In the genomic region with DNA sequence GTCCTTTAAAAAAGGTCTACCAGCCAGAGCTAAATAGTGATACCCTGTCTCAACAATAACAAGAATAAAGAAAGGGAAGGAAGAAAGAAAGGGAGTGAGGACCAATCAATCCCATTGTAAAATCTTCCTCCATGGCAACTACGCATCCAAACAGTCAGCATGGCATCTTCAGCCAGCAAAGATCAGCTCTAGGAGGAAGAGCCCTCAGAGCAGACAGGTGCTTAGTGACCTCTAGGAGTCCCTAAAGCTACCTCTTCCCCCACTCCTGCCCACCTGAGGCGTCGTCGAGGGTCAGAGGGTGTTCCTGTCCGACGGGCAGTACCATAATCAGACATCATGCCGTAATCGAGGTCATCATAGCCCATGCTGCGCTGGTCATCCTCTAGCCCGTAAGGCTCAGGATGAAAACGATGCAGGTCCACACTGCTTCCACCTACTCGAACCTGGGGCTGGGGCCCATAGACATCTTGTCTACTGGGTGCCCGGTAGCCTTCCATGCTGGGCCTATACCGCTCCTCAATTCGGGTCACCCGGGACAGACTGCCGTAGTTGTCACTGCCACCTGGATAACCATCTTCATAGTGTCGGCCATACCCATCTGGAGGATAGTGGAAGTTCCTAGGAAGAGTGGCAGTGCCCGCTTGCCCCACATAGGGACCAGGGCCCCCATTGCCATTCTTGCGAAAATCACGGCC, we compare ENCODE assay signal across 21 mouse cellular contexts. TPM values are rescaled to one million over a fixed set of nuclear protein-coding genes. Genes with fewer than 3 reads are reported as not detected.
A peak's percentile ranks its signal among the peaks of the same experiment; 100 is the strongest.
DNase-seq lines count a peak whose midpoint lies in the region; ATAC-seq and TF ChIP-seq lines count a peak whose summit lies in the region.
"Had no signal": no experiment of that assay in that cellular context is flagged by ENCODE, and none has a peak within 500 bp of the region (broad histone marks: within the 10 kb centered on the region; RNA-seq: fewer than 3 reads in every experiment).

No protein-coding gene starts in this region.

- 0 out of 2 replicates have a peak, but pooled peaks have one; percentile 37 for ATAC-seq in kidney, postnatal 0 days (replicated peaks; ENCODE audit: low FRiP score, low read depth)
- ATAC-seq in intestine, embryonic 15.5 days = no peak
- no peak for ATAC-seq in monocyte, adult 5-6 weeks (replicated peaks; ENCODE audit: insufficient number of reproducible peaks, low FRiP score, low TSS enrichment, poor library complexity, severe bottlenecking)

- H3K4me2 ChIP-seq in kidney, postnatal 0 days (ENCODE audit: low read length) = no peak overlapping the region
- no peak overlapping the region for H3K4me2 ChIP-seq in intestine, embryonic 15.5 days (replicated peaks)
- H3K4me2 ChIP-seq in myocyte (ENCODE audit: low read depth) = peak overlapping the region; percentile 1
- H3K4me2 ChIP-seq: hindbrain, embryonic 14.5 days; limb, embryonic 12.5 days had no signal

- no peak overlapping the region for H3K9ac ChIP-seq in kidney, postnatal 0 days (ENCODE audit: low read depth, low read length)
- H3K9ac ChIP-seq in intestine, embryonic 15.5 days = no peak overlapping the region
- H3K9ac ChIP-seq: hindbrain, embryonic 14.5 days; limb, embryonic 12.5 days had no signal

- H3K27ac ChIP-seq in heart, embryonic 10.5 days = no peak overlapping the region
- H3K27ac ChIP-seq in kidney, postnatal 0 days = no peak overlapping the region
- H3K27ac ChIP-seq in intestine, embryonic 15.5 days = peak overlapping the region; percentile 37
- H3K27ac ChIP-seq: hindbrain, embryonic 14.5 days; limb, embryonic 12.5 days had no signal

- no peaks in the 10 kb centered on the region for H3K9me3 ChIP-seq in heart, embryonic 10.5 days
- no peaks in the 10 kb centered on the region for H3K9me3 ChIP-seq in kidney, postnatal 0 days (replicated peaks; ENCODE audit: low read length)
- H3K9me3 ChIP-seq in intestine, embryonic 15.5 days = no peaks in the 10 kb centered on the region
- H3K9me3 ChIP-seq: limb, embryonic 12.5 days had no signal

- no peak for TF ChIP-seq CTCF in kidney, postnatal 0 days (IDR thresholded peaks at IDR 0.05; ENCODE audit: low read depth)

- intact Hi-C loops in heart, postnatal 10 days (cut with DNase I) = loop anchor here (2.0 to 10.0 kb wide), 2 partner anchors 31 to 165 kb away; partner anchors contain the start of gene Ctnnd1

- no peak for TF ChIP-seq POLR2A in myocyte (IDR thresholded peaks at IDR 0.05; ENCODE audit: insufficient read length, low read depth)

- no peak overlapping the region for H3ac ChIP-seq in myocyte (ENCODE audit: control insufficient read depth, insufficient read length)

- no peak overlapping the region for H3K4me3 ChIP-seq in heart, embryonic 10.5 days
- H3K4me3 ChIP-seq in kidney, postnatal 0 days (replicated peaks; ENCODE audit: low read depth, low read length) = no peak overlapping the region
- no peak overlapping the region for H3K4me3 ChIP-seq in intestine, embryonic 15.5 days (replicated peaks)
- H3K4me3 ChIP-seq in myocyte = no peak overlapping the region
- H3K4me3 ChIP-seq: erythroblast, embryonic 14.5 days; left cerebral cortex, adult 2 months; limb, embryonic 12.5 days had no signal

- peaks cover 83% of the 10 kb centered on the region for H3K36me3 ChIP-seq in heart, embryonic 10.5 days
- peaks cover 40% of the 10 kb centered on the region for H3K36me3 ChIP-seq in kidney, postnatal 0 days (ENCODE audit: insufficient read depth, low read length)
- peaks cover 30% of the 10 kb centered on the region for H3K36me3 ChIP-seq in intestine, embryonic 15.5 days
- H3K36me3 ChIP-seq in myocyte (ENCODE audit: control insufficient read depth, insufficient read depth) = peaks cover 54% of the 10 kb centered on the region

- peaks cover 50% of the 10 kb centered on the region for H3K79me2 ChIP-seq in myocyte (ENCODE audit: control insufficient read depth, insufficient read depth)

- H3K4me1 ChIP-seq in heart, embryonic 10.5 days = peaks cover 34% of the 10 kb centered on the region
- 0 out of 2 replicates have a peak, but pooled peaks cover 7% of the 10 kb centered on the region for H3K4me1 ChIP-seq in kidney, postnatal 0 days (replicated peaks; ENCODE audit: insufficient read depth, low read length)
- peaks cover 10% of the 10 kb centered on the region for H3K4me1 ChIP-seq in intestine, embryonic 15.5 days (replicated peaks)
- H3K4me1 ChIP-seq: limb, embryonic 12.5 days had no signal

- peak; percentile 72 for DNase-seq in heart, embryonic 10.5 days (ENCODE audit: low spot score)
- DNase-seq in heart, postnatal 10 days = no peak
- no peak for DNase-seq in kidney, postnatal 0 days (ENCODE audit: low spot score)
- DNase-seq in kidney, postnatal 36 days = no peak
- DNase-seq: adrenal gland, adult 8-10 months; cerebellum, adult 11-12 months; cerebellum, postnatal 36 days; heart, adult 18-20 months; kidney, adult 9 months; thymus, adult 2 months had no signal

- 93% methylated on average over 21 of the region's 21 CpGs for WGBS in heart, embryonic 10.5 days
- 95% methylated on average over 21 of the region's 21 CpGs for whole genome bisulfite sequencing in kidney, postnatal 0 days
- WGBS in intestine, embryonic 15.5 days = 93% methylated on average over 21 of the region's 21 CpGs

- no peaks in the 10 kb centered on the region for H3K27me3 ChIP-seq in heart, embryonic 10.5 days (ENCODE audit: insufficient read depth, poor library complexity, severe bottlenecking)
- H3K27me3 ChIP-seq in kidney, postnatal 0 days (ENCODE audit: insufficient read depth, low read length) = no peaks in the 10 kb centered on the region
- H3K27me3 ChIP-seq in intestine, embryonic 15.5 days (replicated peaks) = no peaks in the 10 kb centered on the region
- H3K27me3 ChIP-seq in myocyte (ENCODE audit: control insufficient read depth, insufficient read depth, insufficient read length) = no peaks in the 10 kb centered on the region
- H3K27me3 ChIP-seq: limb, embryonic 12.5 days had no signal

TF ChIP-seq in myocyte, 11 proteins besides CTCF, POLR2A, EP300 and RAD21:
- TF ChIP-seq REST (IDR thresholded peaks at IDR 0.05; ENCODE audit: insufficient read depth, insufficient read length) (no peak), SRF (IDR thresholded peaks at IDR 0.05; ENCODE audit: control insufficient read depth, insufficient read length, low read depth) (no peak), TCF3 (IDR thresholded peaks at IDR 0.05; ENCODE audit: insufficient read length, low read depth) (no peak), TCF12 (IDR thresholded peaks at IDR 0.05; ENCODE audit: insufficient read depth, poor library complexity, severe bottlenecking) (no peak), USF1 (IDR thresholded peaks at IDR 0.05; ENCODE audit: low read depth) (no peak), E2F4 (IDR thresholded peaks at IDR 0.05; ENCODE audit: insufficient read depth) (no peak), POLR2AphosphoS2 (IDR thresholded peaks at IDR 0.05; ENCODE audit: insufficient read length, low read depth) (no peak), MYOD1 (IDR thresholded peaks at IDR 0.05; ENCODE audit: control insufficient read depth in 1 of 3, insufficient read length in 2 of 3, low read depth in 2 of 3) (no peak), CEBPB (IDR thresholded peaks at IDR 0.05; ENCODE audit: insufficient read depth, poor library complexity, severe bottlenecking) (no peak)
TF ChIP-seq in myocyte: peak in this region for 0.

RNA-seq across cellular contexts. Expression of gene Ctnnd1, which starts 30.8 kb away (rescaled TPM):
- polyA plus RNA-seq in heart, embryonic 10.5 days (2016; fragmentation: Nextera tagmentation; extraction: Ambion mirVana) = 65.2 and 91.5 TPM in 2 replicates
- 100 to 1,000 TPM; 126 to 129 TPM for total RNA-seq in heart, postnatal 10 days (2021)
- polyA plus RNA-seq in kidney, postnatal 0 days (2015; fragmentation: Nextera tagmentation; extraction: Ambion mirVana) = 35.0 and 37.4 TPM in 2 replicates
- 60.7 and 64.4 TPM in 2 replicates for polyA plus RNA-seq in intestine, embryonic 15.5 days (2015; fragmentation: Nextera tagmentation; extraction: Ambion mirVana)
- polyA plus RNA-seq in myocyte (2012; fragmentation: generic; extraction: Trizol) = 64.6 TPM
- 7.9 to 20.7 TPM (median 8.5 TPM) in 3 replicates for total RNA-seq in monocyte, adult 5-6 weeks (2017)

RNA-seq across cellular contexts. Expression of gene Btbd18, which starts 39.1 kb away (rescaled TPM):
- 0.21 and 0.29 TPM in 2 replicates for polyA plus RNA-seq in heart, embryonic 10.5 days (2016; fragmentation: Nextera tagmentation; extraction: Ambion mirVana)
- total RNA-seq in heart, postnatal 10 days (2021) = not detected
- 0.09 and 0.18 TPM in 2 replicates for polyA plus RNA-seq in kidney, postnatal 0 days (2015; fragmentation: Nextera tagmentation; extraction: Ambion mirVana)
- 0.05 and 0.06 TPM in 2 replicates for polyA plus RNA-seq in intestine, embryonic 15.5 days (2015; fragmentation: Nextera tagmentation; extraction: Ambion mirVana)
- polyA plus RNA-seq in myocyte (2012; fragmentation: generic; extraction: Trizol) = 0.01 TPM
- total RNA-seq in monocyte, adult 5-6 weeks (2017) = not detected in 3 replicates
- total RNA-seq: gastrocnemius, adult 8-10 months; heart, adult 18-20 months; layer of hippocampus, adult 18-20 months; left cerebral cortex, adult 2 months had no signal
- polyA plus RNA-seq: erythroblast, embryonic 14.5 days; thymus, adult 2 months had no signal

RNA-seq across cellular contexts. Expression of gene Selenoh, which starts 50.8 kb away (rescaled TPM):
- polyA plus RNA-seq in heart, embryonic 10.5 days (2016; fragmentation: Nextera tagmentation; extraction: Ambion mirVana) = 347 and 370 TPM in 2 replicates
- total RNA-seq in heart, postnatal 10 days (2021) = 10 to 100 TPM; 59.9 to 60.8 TPM
- polyA plus RNA-seq in kidney, postnatal 0 days (2015; fragmentation: Nextera tagmentation; extraction: Ambion mirVana) = 243 and 244 TPM in 2 replicates
- polyA plus RNA-seq in intestine, embryonic 15.5 days (2015; fragmentation: Nextera tagmentation; extraction: Ambion mirVana) = 225 and 234 TPM in 2 replicates
- polyA plus RNA-seq in myocyte (2012; fragmentation: generic; extraction: Trizol) = 129 TPM
- 34.9 to 47.7 TPM (median 37.5 TPM) in 3 replicates for total RNA-seq in monocyte, adult 5-6 weeks (2017)

RNA-seq across cellular contexts. Expression of gene Gm28635, which starts 58.0 kb away (rescaled TPM):
- polyA plus RNA-seq in heart, embryonic 10.5 days (2016; fragmentation: Nextera tagmentation; extraction: Ambion mirVana) = not detected in 2 replicates
- 10 to 100 TPM in 1 of 2 experiments, 1 to 10 TPM in 1; 9.6 to 11.7 TPM for total RNA-seq in heart, postnatal 10 days (2021)
- polyA plus RNA-seq in kidney, postnatal 0 days (2015; fragmentation: Nextera tagmentation; extraction: Ambion mirVana) = not detected in 2 replicates
- not detected in 2 replicates for polyA plus RNA-seq in intestine, embryonic 15.5 days (2015; fragmentation: Nextera tagmentation; extraction: Ambion mirVana)
- polyA plus RNA-seq in myocyte (2012; fragmentation: generic; extraction: Trizol) = not detected
- total RNA-seq in monocyte, adult 5-6 weeks (2017) = 4.1 TPM in 1 of 3 replicates, not detected in the others
- total RNA-seq: adrenal gland, adult 8-10 months had no signal
- polyA plus RNA-seq: embryonic facial prominence, embryonic 11.5 days; erythroblast, embryonic 14.5 days; hindbrain, embryonic 14.5 days; limb, embryonic 12.5 days; liver, embryonic 16.5 days; thymus, adult 2 months had no signal

RNA-seq across cellular contexts. Expression of gene Med19, which starts 58.4 kb away (rescaled TPM):
- 30.8 and 39.9 TPM in 2 replicates for polyA plus RNA-seq in heart, embryonic 10.5 days (2016; fragmentation: Nextera tagmentation; extraction: Ambion mirVana)
- 10 to 100 TPM; 15.1 to 17.8 TPM for total RNA-seq in heart, postnatal 10 days (2021)
- 33.3 and 34.6 TPM in 2 replicates for polyA plus RNA-seq in kidney, postnatal 0 days (2015; fragmentation: Nextera tagmentation; extraction: Ambion mirVana)
- polyA plus RNA-seq in intestine, embryonic 15.5 days (2015; fragmentation: Nextera tagmentation; extraction: Ambion mirVana) = 32.5 and 34.7 TPM in 2 replicates
- polyA plus RNA-seq in myocyte (2012; fragmentation: generic; extraction: Trizol) = 20.3 TPM
- total RNA-seq in monocyte, adult 5-6 weeks (2017) = 10.5 to 19.9 TPM (median 11.5 TPM) in 3 replicates
